Mouse (Mus musculus) small intestine, adult 2 months (tissue): ENCODE measurements around the gene Calhm2. TPM values are rescaled to one million over a fixed set of nuclear protein-coding genes. Genes with fewer than 3 reads are reported as not detected.
"Not testable (repeated sequence)": the region's sequence is repeated elsewhere in the genome, so short reads cannot be mapped to it uniquely, and the experiment has no call there.

Source experiments
- H3K27ac ChIP-seq: fragments of 200-500 bp; 2 replicates; pipeline ENCODE4 v1.5.1; 2012; ENCODE audit warnings: low read depth, low read length, control low read depth, inconsistent platforms; ENCODE audit not compliant: insufficient read depth
- H3K27me3 ChIP-seq: fragments of 200-500 bp; 2 replicates; pipeline ENCODE4 v1.6.1; 2012; ENCODE audit warnings: mild to moderate bottlenecking, moderate library complexity, low read length, inconsistent platforms; ENCODE audit not compliant: control insufficient read depth, insufficient read depth
- H3K36me3 ChIP-seq: fragments of 200-500 bp; 2 replicates; pipeline ENCODE4 v1.6.1; 2012; ENCODE audit warnings: mild to moderate bottlenecking, low read length, control low read depth, inconsistent platforms; ENCODE audit not compliant: control insufficient read depth, insufficient read depth
- H3K4me1 ChIP-seq: fragments of 200-500 bp; 2 replicates; pipeline ENCODE4 v1.6.1; 2012; ENCODE audit warnings: low read length, inconsistent platforms, mixed read lengths; ENCODE audit not compliant: control insufficient read depth, insufficient read depth, insufficient read length
- H3K4me3 ChIP-seq: fragments of 200-500 bp; 2 replicates; pipeline ENCODE4 v1.5.1; 2012; ENCODE audit warnings: low read depth, mild to moderate bottlenecking, control low read depth, inconsistent platforms, low read length, moderate library complexity
- CTCF ChIP-seq: fragments of 200-500 bp; IDR thresholded peaks from 2 replicates; pipeline ENCODE4 v1.5.1; 2012; ENCODE audit warnings: low read depth, mild to moderate bottlenecking, control low read depth, inconsistent platforms, low read length, moderate library complexity, mixed read lengths; ENCODE audit not compliant: insufficient replicate concordance, insufficient read length; ENCODE audit errors: extremely low read depth
- POLR2A ChIP-seq: fragments of 200-500 bp; IDR thresholded peaks from 2 replicates; pipeline ENCODE4 v1.6.1; 2012; ENCODE audit warnings: low read depth, mild to moderate bottlenecking, control low read depth, inconsistent platforms, low read length, moderate library complexity
- WGBS: fragments of 180-500 bp; shearing (Covaris S2); methylation state at CpG from one replicate; pipeline ENCODE4 v1.1.7; 2018; 5-methylcytosine and 5-hydroxymethylcytosine counted together
- polyA plus RNA-seq: library from polyadenylated mRNA; depleted of rRNA; stranded (reverse); fragments of >200 nt; gene quantifications from 2 replicates; pipeline ENCODE4 v1.2.3, GENCODE M21; 2012

The Calhm2 gene
- polyA plus RNA-seq, 1 experiment = 6.1 TPM

DNA sequence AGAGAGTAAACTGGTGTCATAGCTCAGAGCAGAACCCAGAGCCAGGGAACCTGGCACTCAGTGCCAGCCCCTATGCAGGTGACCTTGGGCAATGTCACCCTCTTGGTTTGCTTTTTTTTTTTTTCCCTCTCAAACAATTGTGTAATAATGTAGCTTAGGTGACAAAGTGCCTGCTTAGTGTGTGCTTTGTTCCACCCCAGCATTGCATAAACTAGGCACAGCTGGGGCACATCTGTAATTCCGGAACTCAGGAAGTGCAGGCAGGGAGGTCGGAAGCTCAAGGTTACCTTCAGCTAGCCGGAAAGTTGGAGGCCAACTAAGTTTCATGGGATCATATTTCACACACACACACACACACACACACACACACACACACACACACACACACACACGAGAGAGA is 11.8 kb upstream of the Calhm2 start:
- TF ChIP-seq POLR2A (no peak), CTCF (no peak)
- 56% methylated on average over 4 of the region's 4 CpGs for WGBS
- Histone ChIP-seq H3K4me1 (peaks cover 2% of the 10 kb centered on the region), H3K27ac (no peak overlapping the region), H3K4me3 (no peak overlapping the region), H3K27me3 (peaks cover 3% of the 10 kb centered on the region; the same call in 1 of the 2 replicates), H3K36me3 (no peaks in the 10 kb centered on the region)

DNA sequence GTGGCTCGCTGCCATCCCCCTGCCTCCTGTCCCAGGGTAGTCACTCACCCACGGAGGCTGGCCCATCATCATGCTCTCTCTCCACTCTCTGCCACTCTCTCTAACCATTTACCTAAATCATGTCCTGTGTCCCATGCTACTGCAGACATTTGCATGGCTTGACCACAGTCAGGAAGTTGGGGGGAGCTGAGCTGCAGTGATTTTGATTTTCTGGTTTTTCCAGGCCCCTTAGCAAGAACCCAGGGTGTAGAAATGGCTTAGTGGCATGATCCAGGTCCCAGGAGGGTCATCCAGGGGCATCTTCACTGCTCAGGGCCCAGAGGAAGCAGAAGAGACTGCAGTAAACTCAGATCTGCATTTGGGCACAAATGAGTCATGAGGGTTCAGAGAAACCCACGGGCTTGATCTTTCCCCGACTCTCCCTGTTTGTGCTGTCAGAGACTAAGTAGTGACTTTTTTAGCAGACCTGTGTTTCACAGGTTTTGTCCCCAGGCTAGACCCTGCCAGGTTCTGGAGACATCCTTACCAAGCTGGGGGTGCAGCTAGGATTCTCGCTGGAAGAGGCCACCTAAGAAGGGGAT is 10.3 kb upstream of the Calhm2 start:
- peaks cover 2% of the 10 kb centered on the region for H3K4me1 ChIP-seq
- H3K27me3 ChIP-seq = peaks cover 3% of the 10 kb centered on the region; the same call in 1 of the 2 replicates
- H3K27ac ChIP-seq = no peak overlapping the region
- H3K36me3 ChIP-seq = no peaks in the 10 kb centered on the region
- TF ChIP-seq POLR2A (no peak), CTCF (no peak)
- 66% methylated on average over 5 of the region's 5 CpGs for WGBS
- H3K4me3 ChIP-seq = no peak overlapping the region

DNA sequence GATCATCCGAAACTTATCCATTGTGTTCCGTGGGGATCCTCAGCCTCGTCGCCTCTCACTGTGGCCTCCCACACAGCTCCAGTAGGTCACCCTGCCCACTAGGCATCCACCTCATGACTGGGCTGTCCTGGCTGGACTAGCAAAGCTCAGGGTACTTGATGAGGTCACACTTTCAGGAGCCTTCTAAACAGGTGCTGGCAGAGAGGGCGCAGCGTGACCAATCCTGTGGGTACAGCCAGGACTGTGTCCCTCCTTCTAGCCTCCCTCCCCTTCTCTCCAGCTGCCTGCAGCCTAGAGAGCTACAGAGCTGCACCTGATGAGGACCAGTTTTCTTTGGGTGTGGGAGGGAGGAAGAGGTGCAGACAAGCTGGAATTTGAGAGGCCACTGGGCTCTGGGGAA is 6.1 kb upstream of the Calhm2 start, which contains the start of gene Calhm1:
Gene Calhm1, minus strand, starts transcription at position 101 of the 400 bp plus-strand sequence.
- no peak for TF ChIP-seq CTCF
- TF ChIP-seq POLR2A = no peak
- Histone ChIP-seq H3K4me3 (no peak within 1 kb of the TSS), H3K4me1 (no peaks in the 10 kb centered on the region), H3K27me3 (no peaks in the 10 kb centered on the region), H3K36me3 (no peaks in the 10 kb centered on the region), H3K27ac (no peak within 1 kb of the TSS)
- 87% methylated on average over 6 of the region's 6 CpGs for WGBS

DNA sequence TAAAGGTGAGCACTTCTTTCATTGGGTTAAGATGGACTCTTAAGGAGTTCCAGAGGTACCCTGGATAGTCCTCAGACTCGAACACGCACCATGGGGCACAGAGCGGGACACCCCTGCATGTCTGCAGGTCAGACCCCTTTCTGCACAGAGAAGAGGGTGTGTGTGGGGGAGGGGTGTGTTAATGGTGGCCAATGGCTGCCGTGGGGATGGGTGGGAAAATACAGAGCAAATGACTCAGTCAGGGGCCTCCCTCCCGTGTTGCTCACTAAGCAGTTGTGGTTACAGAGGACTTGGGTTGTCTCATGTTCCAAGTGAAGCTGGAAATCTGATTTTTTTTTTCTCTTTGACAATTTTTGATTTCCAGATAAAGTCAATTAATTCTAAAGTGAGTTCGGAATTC is 4.3 kb upstream of the Calhm2 start:
- Histone ChIP-seq H3K4me1 (peaks cover 4% of the 10 kb centered on the region), H3K4me3 (no peak overlapping the region), H3K36me3 (no peaks in the 10 kb centered on the region), H3K27me3 (no peaks in the 10 kb centered on the region), H3K27ac (no peak overlapping the region)
- WGBS = 68% methylated on average over 6 of the region's 6 CpGs
- TF ChIP-seq CTCF (no peak), POLR2A (no peak)

DNA sequence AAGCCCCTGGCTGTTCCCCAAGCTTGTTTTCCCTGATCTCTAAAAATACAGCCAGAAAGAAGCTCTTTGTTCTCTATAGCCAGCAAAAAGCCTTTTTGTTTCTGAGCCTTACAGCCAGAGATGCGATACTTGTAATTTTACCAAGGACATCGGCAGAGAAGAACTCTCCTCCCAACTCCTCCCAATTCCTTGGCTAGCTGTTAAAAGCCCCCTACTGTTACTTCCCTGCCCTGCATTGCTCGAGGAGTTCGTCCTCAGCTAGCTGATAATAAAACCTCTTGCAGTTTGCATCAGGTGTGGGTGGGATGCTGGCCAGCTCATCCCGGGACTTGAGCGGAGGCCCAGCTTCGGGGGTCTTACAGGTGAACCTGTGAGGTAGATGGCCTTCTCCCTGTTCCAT is 1.5 kb upstream of the Calhm2 start:
- H3K4me1 ChIP-seq = peaks cover 19% of the 10 kb centered on the region
- not testable (repeated sequence) for H3K27ac ChIP-seq, H3K4me3 ChIP-seq, H3K36me3 ChIP-seq, H3K27me3 ChIP-seq
- WGBS = 63% methylated on average over 7 of the region's 7 CpGs

DNA sequence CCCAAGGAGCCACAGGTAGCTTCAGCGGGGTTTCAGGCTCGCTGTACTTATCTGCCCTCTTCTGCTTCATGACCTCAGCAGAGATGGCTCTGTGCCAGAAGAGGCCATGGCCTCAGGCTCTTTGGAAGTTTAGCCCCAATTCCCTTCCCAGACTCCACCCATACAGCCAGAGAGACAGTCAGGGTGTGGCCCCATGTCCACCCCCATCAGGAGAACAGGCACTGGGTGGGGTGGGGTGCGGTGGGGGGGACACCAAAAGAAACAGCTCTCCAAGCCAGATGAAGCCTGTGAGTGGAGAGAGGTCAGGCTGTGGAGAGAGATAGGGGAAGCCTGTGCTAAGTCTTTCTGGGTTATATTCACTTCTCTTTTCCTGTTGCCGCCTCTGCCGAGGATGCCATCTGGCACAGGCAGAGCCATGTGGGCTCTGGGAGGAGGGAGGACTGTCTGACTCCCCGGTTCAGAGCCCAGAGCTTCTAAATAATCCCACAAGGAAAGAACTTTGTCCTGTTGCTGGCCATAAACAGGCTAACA is 978 bp downstream of the Calhm2 start:
- Histone ChIP-seq H3K4me3 (peak overlapping the region; percentile 84), H3K4me1 (peaks cover 24% of the 10 kb centered on the region), H3K36me3 (peaks cover 6% of the 10 kb centered on the region; the same call in 1 of the 2 replicates), H3K27me3 (no peaks in the 10 kb centered on the region), H3K27ac (peak overlapping the region; percentile 76)
- WGBS = 4% methylated on average over 6 of the region's 6 CpGs
- no peak for TF ChIP-seq CTCF

DNA sequence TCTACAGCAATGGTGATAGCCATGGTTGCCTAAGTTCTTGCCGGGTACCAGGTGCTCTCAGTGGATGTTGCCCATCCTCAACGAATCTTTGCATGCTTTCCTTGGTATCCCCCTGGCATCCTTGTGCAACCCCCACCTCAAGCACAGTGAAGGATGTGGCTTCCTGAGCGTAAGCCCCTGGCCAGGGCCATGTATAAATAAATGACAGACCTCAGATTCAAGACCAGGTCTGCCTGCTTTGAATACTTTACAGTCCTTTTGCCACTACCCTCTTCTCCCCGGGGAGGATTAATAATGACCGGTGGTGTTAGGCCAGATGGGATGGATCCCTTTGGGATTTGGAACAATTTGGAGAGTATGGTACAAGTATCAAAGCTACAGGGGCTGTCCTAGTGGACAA is 1.9 kb downstream of the Calhm2 start:
- Histone ChIP-seq H3K4me1 (peaks cover 24% of the 10 kb centered on the region), H3K27me3 (no peaks in the 10 kb centered on the region), H3K4me3 (no peak overlapping the region), H3K36me3 (peaks cover 14% of the 10 kb centered on the region), H3K27ac (no peak overlapping the region)
- WGBS = 80% methylated on average over 5 of the region's 5 CpGs
- no peak for TF ChIP-seq POLR2A
- no peak for TF ChIP-seq CTCF
